Mouse (Mus musculus): Measurements from ENCODE around the gene Hyal1.
A peak's percentile ranks its signal among the peaks of the same experiment; 100 is the strongest.
"Not testable (repeated sequence)": the region's sequence is repeated elsewhere in the genome, so short reads cannot be mapped to it uniquely, and the experiment has no call there.

Hyal1 gene

GRCm38 (mm10) chr9:107550491-107551116, 26.1 kb upstream of the Hyal1 start:
- no peak for DNase-seq (ENCODE audit: extremely low spot score)

DNA sequence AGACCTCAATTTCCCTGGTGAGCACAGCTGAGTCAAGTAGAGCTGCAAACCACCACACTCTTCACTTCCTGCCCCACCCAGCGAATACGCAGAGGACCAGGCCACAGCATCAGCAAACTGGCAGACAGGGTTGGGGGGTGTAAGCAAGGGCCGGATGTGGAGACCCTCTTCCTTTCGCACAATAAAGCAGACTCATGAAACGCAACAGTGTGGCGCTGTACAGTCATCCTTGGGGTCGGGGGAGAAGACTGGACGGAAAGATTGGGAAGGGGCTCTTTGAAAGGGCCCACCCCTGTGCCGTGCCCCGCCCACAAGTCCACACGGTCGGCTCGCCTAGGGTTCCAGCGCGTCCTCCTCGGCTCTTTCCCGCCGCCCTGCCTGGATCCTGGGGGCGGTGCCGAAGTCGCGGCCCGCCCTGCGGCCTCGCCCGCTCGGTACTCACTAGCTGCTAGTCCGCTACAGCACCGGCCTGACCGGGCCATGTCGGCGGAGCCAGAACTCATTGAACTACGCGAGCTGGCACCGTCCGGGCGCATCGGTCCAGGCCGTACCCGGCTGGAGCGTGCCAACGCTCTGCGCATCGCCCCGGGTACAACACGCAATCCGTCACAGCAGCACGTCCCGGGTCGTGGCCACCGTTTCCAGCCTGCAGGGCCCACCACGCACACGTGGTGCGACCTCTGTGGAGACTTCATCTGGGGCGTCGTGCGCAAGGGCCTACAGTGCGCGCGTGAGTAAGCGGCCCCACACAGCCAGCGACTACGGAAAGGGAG, 25.4 kb upstream of the Hyal1 start, which contains the start of gene Rassf1:
Gene Rassf1 (plus strand): TSS at position 439 of the 773 bp plus-strand sequence.
- DNase-seq (ENCODE audit: extremely low spot score), result peak; percentile 72

- DNase-seq (ENCODE audit: extremely low spot score), result no peak
Measured at GRCm38 (mm10) chr9:107551890-107552355, 24.8 kb upstream of the Hyal1 start.

DNA sequence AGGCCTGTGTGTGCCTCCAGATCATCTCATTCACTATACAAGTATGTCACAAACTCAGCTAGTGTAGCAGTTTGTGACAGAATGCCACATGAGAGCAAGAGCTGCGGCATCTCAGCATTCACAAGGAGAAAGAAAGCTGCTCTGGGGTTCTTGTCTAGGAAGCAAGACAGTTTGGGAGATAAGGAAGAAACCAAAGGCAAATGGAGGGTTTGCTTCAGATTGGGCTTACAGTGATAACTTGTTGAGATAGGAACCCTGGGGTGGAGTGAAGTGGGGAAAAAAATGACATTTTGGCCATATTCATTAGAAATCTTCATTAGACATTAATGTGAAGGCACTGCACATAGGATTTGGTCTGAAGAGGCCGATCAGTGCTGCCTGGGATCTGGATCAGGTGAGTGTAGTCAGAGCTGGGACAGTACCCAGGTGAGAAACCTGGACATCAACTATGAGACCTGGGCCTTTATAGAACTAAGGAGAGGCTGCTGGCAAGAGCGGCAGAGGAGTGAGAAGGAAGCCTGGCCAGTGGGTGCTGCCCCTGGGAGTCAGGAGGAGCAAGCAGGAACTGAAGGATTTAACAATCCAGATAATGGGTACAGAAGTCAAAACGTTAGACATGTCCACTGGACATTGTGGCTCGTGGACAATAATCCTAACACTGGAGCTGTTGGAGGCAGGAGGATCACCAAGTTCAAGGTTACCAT, 23.9 kb upstream of the Hyal1 start:
- DNase-seq (ENCODE audit: extremely low spot score), result no peak

- DNase-seq (ENCODE audit: extremely low spot score), result no peak
Measured at GRCm38 (mm10) chr9:107553541-107554318, 23.0 kb upstream of the Hyal1 start.

- DNase-seq (ENCODE audit: extremely low spot score), result peak; percentile 97
Measured at GRCm38 (mm10) chr9:107554319-107554825, 22.4 kb upstream of the Hyal1 start.

DNA sequence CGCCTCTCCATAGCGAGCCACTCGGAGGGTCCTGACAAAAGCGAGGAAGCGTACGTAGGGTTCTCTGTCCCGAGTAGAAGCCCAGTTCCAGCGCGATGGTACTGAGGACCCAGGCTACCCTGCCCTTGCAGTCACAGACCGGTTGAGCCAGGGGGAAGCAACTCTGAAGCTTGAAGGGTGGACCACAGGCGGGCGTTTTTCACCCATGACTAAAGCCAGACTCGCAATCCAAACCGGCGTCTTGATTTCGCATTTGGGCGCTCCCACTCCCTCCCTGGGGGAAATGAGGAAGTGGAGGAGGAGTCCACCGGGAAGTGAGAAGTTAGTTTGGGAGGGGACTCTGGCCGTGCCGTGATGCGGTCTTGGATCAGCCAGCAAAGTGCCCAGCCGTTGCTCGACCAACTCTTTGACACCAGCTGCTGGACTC, 21.7 kb upstream of the Hyal1 start:
- peak; percentile 69 for DNase-seq (ENCODE audit: extremely low spot score)

DNA sequence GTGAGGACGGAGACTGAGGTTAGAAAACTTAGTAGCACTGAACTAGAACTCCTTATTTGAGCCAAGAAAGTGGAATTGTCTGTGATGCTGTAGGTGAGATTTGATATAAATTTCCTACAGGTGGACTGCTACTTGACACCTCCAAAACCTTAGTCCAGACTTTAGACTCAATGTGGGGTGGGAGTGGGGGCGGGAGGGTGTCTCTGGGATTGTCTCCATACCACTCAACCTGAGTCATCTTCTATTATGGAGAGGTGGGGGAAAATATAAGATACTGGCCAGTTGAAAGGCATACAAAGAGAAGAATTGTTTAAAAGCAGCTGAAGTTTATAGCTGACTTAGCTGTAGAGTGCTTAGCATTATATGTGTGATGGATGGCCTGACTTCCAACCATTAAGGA, 21.0 kb upstream of the Hyal1 start:
- no peak for DNase-seq (ENCODE audit: extremely low spot score)

- no peak for DNase-seq (ENCODE audit: extremely low spot score)
Measured at GRCm38 (mm10) chr9:107556346-107556745, 20.4 kb upstream of the Hyal1 start.

- peak; percentile 90 for DNase-seq (ENCODE audit: extremely low spot score)
Measured at GRCm38 (mm10) chr9:107563029-107563581, 13.6 kb upstream of the Hyal1 start, which contains the start of gene Tusc2. Gene Tusc2 (plus strand): TSS chr9:107563255.

DNA sequence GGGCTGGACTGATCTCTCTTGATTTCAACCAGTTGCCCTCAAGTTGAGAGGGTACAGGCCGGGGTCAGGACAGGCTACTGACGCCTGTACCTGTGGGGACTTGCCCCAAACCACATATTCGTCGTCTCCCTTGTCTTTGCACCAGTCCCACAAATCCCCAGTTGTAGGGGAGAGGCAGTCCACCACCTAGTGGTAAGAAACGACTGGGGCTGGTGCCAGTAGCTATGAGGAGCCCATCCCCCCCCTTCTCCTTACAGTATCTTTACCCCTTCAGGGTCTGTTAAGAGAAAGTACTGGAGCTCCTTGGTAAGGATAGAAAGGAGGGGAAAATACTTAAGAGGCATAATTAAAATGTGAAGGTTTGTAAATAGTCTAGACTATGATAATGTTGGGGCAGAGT, 11.2 kb upstream of the Hyal1 start:
- not testable (repeated sequence) for DNase-seq (ENCODE audit: extremely low spot score)

DNA sequence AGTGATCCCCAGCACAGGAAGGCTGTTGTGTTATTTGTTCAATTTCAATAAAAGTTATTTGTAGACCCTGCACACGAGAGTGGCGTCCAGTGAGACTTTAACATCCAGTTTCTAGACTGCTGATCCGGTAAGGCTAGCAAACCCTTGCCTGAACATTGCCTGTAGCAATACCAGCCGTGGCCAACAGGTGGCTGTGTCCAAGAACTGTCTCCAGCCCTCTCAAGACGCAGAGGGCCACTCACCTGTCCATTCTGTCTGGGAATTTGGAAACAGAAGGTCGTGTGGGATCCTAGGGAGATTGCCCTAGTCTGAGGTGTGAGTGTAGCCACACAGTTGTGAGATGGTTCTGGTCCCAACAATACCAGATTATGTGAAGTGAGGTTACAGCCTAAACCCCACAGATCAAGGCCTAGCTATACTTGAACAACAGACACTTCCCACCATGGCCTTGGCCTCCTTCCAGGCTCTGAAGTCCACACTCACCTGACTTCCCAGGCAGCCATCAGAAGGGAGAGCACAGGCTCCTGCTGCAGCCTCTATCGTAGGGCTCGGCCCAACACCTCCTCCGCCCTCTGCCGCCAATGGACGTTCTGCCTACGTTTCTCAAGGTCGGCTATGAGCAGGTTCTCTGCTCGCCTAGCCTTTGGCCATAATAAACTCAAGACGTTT, 10.6 kb upstream of the Hyal1 start:
- peak; percentile 77 for DNase-seq (ENCODE audit: extremely low spot score)

DNA sequence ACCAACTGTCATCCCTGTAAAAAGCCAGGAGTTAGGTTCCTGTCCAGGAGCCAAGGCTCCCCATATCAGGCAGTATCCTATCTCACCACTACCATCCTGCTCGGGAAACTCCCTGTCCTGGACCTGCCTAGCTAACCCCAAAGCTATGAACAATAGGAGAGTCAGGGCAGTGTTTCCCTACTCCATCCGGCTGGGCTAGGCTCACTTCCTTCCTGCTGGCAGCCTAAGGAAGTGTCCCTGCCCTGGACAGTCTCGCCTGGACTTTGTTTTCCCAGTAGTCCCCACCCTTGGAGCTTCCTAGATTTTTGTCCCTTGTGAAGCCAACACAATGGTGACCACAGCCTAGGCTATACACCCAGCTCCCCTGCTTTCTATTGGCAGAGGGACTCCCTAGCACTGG, 9.9 kb upstream of the Hyal1 start:
- no peak for DNase-seq (ENCODE audit: extremely low spot score)

GRCm38 (mm10) chr9:107567702-107568319, 8.9 kb upstream of the Hyal1 start, which contains the start of gene Hyal2:
Gene Hyal2 (plus strand): TSS chr9:107567945.
- peak; percentile 48 for DNase-seq (ENCODE audit: extremely low spot score)

DNA sequence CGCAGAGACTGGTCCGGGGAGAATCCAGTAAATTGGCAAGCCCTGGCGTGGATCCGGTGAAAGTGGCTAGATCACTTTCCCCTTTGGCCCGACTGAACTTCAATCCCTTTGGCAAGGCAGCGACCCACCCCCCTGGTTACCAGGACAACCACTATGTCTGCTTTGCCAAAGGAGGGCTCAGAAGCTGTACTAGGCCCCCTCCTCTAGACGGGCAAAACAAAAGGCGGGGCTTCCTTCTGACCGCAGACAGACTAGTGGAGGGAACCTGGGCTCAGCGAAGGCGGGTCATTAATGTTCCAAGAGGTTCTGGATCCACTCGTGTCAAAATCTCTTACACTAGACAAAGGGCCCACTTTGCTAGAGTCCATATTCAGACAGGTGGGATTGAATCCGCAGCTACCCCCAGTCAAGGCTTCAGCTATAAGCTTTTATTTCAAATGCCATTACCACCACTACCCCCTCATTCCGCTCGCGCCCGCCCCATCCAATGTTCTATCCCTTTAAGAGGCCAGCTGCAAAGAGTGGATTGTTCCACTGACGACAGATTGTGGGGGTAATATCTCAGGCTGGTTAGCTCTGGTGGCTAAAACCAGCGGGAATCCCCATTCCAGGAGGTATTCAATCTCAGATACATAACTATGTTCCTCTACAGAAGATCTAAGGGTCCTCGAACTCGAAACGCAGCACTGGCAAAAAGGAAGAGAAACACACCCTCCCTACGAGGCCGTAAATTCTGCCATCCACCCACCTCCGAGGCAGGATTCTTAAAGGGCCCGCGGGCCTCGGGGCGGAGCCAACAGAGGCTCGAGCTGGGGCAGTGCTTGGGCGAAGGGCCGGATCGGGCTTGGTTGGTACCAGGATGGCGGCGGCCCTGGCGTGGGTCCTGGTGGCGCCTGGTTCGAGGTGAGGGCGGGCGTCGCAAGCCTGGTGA, 8.1 kb upstream of the Hyal1 start:
- DNase-seq (ENCODE audit: extremely low spot score), result peak; percentile 91

GRCm38 (mm10) chr9:107569270-107569669, 7.5 kb upstream of the Hyal1 start:
- no peak for DNase-seq (ENCODE audit: extremely low spot score)

DNA sequence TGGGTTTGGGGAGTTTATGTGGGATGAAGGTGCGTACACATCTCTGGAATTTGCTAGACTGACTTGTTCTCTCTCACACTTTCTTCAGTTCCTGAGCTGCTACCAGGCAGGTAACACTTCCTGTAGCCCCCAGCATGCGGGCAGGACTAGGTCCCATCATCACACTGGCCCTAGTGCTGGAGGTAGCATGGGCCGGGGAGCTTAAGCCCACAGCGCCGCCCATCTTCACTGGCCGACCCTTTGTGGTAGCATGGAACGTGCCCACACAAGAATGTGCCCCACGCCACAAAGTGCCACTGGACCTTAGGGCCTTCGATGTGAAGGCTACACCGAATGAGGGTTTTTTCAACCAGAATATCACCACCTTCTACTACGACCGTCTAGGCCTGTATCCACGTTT, 6.7 kb upstream of the Hyal1 start:
- no peak for DNase-seq (ENCODE audit: extremely low spot score)

DNA sequence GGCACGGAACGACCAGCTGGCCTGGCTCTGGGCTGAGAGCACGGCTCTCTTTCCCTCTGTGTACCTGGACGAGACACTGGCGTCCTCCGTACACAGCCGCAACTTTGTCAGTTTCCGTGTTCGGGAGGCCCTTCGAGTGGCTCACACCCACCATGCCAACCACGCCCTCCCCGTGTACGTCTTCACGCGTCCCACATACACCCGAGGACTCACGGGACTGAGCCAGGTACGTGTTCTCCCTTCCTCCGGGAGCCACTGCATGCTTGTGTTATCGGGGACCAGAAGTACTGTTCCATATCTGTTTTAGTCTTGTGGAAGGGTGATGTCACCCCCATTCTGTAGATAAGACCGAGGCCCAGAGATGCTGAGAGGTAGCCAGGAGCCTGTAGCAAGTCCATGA, 5.9 kb upstream of the Hyal1 start:
- DNase-seq (ENCODE audit: extremely low spot score), result no peak
